Mouse (Mus musculus) hindbrain, embryonic 16.5 days (tissue): ENCODE data around the gene Il1r1. TPM values are rescaled to one million over a fixed set of nuclear protein-coding genes. Genes with fewer than 3 reads are reported as not detected.

ENCODE experiments used
- ATAC-seq: fragments of 200-750 bp; cut with Nextera tagmentation; 2 replicates; pipeline ENCODE4 v1.8.0; 2017; ENCODE audit warnings: moderate TSS enrichment, moderate library complexity
- H3K27ac ChIP-seq: fragments of 300-500 bp; sonication (generic); 2 replicates; pipeline ENCODE4 v1.5.1; 2014; ENCODE audit warnings: low read depth, mild to moderate bottlenecking, control low read depth, low read length, moderate library complexity
- H3K27me3 ChIP-seq: fragments of 300-500 bp; sonication (generic); replicated peaks from 2 replicates; pipeline ENCODE4 v1.6.1; 2014; ENCODE audit warnings: low read length; ENCODE audit not compliant: control insufficient read depth, insufficient read depth
- H3K36me3 ChIP-seq: fragments of 300-500 bp; sonication (generic); 2 replicates; pipeline ENCODE4 v1.6.1; 2014; ENCODE audit warnings: mild to moderate bottlenecking, low read length, moderate library complexity, mixed read lengths; ENCODE audit not compliant: control insufficient read depth, insufficient read depth
- H3K4me1 ChIP-seq: fragments of 300-500 bp; sonication (generic); 2 replicates; pipeline ENCODE4 v1.6.1; 2014; ENCODE audit warnings: low read depth, low read length; ENCODE audit not compliant: control insufficient read depth, insufficient read depth
- H3K4me2 ChIP-seq: fragments of 300-500 bp; sonication (generic); 2 replicates; pipeline ENCODE4 v1.6.1; 2014; ENCODE audit warnings: mild to moderate bottlenecking, low read length, control low read depth, moderate library complexity
- H3K4me3 ChIP-seq: fragments of 300-500 bp; sonication (generic); 2 replicates; pipeline ENCODE4 v1.5.1; 2014; ENCODE audit warnings: mild to moderate bottlenecking, low read length, control low read depth, moderate library complexity
- H3K9ac ChIP-seq: fragments of 300-500 bp; sonication (generic); 2 replicates; pipeline ENCODE4 v1.6.1; 2014; ENCODE audit warnings: low read depth, mild to moderate bottlenecking, control low read depth, low read length, moderate library complexity
- H3K9me3 ChIP-seq: fragments of 300-500 bp; sonication (generic); 2 replicates; pipeline ENCODE4 v1.6.1; 2014; ENCODE audit warnings: mild to moderate bottlenecking, low read length, moderate library complexity; ENCODE audit not compliant: control insufficient read depth
- WGBS: fragments of 180-500 bp; shearing (Covaris S2); extraction: QIAGEN DNeasy Blood & Tissue Kit; methylation state at CpG from one replicate; pipeline ENCODE4 v1.1.7; 2014; 5-methylcytosine and 5-hydroxymethylcytosine counted together
- polyA plus RNA-seq: library from polyadenylated mRNA; unstranded; fragments of >200 nt; fragmentation: Nextera tagmentation; extraction: Ambion mirVana; gene quantifications from 2 replicates; pipeline ENCODE4 v1.2.1, GENCODE M21; 2015

Gene Il1r1
- polyA plus RNA-seq, 1 experiment from 2014 or later: 0.75 TPM

DNA sequence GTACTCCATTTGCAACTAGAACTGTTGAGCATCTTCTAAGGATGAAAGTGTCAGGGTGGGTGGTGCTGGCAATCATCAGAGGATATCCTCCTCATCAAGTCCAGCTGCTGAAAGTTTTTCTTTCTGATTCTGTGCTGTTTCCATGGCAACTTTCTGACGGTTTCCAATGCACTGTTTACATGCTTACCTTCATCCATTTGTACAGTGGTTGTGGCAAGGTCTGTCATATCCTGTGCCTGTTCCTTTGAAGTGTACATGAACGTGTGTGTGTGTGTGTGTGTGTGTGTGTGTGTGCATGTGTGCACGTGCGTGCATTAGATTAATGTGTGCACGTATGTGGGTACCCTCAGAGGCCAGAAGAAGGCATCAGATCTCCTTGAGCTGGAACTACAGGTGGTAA lies 34.9 kb upstream of the Il1r1 start:
- Histone ChIP-seq H3K4me3 (no peak overlapping the region), H3K27me3 (no peaks in the 10 kb centered on the region), H3K36me3 (no peaks in the 10 kb centered on the region), H3K9me3 (no peaks in the 10 kb centered on the region), H3K9ac (no peak overlapping the region), H3K4me1 (no peaks in the 10 kb centered on the region), H3K4me2 (no peak overlapping the region), H3K27ac (no peak overlapping the region)
- 76% methylated on average over 5 of the region's 5 CpGs for WGBS
- ATAC-seq: no peak

DNA sequence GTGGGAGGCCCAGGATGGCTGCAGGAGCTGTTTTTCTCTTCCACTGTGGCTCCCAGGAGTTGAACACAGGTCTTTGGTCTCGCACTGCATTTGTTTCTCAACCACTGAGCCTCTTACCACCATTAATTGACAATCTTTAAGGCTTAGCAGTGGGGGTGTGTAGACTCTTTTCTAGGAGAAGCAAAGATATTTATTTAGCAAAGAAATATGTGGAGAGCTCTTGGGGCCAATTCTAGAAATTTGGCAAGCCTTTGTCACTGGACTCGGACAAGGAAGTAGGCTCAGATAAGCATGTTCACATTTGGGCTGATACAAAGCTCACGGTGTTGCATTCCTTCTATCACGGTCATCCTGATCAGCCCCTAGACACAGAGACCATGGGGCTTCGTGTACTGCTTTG lies 34.0 kb upstream of the Il1r1 start:
- Histone ChIP-seq H3K4me1 (no peaks in the 10 kb centered on the region), H3K9me3 (no peaks in the 10 kb centered on the region), H3K27me3 (no peaks in the 10 kb centered on the region), H3K36me3 (no peaks in the 10 kb centered on the region), H3K27ac (no peak overlapping the region), H3K9ac (no peak overlapping the region), H3K4me3 (no peak overlapping the region), H3K4me2 (no peak overlapping the region)
- WGBS: 86% methylated on average over 5 of the region's 5 CpGs
- no peak for ATAC-seq

DNA sequence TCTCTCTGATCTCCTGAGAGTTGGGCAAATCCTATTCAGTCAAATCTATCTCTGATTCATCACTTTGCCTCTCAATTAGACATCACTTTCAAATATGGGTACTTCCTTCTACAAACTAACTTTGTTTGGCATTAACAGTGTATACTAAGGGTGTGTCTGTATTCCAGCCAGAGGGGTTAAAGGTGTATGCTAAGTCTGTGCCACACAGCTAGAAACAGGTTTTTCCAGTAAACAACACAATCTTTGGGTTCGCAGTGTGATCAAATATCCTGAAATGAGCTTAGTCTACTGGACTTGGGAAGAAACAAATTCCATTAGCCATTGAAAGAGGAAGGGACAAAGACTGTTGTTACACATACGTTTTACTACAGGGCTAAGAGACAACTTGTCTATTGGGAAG lies 30.6 kb upstream of the Il1r1 start:
- no peak overlapping the region for H3K4me2 ChIP-seq
- no peaks in the 10 kb centered on the region for H3K27me3 ChIP-seq
- no peak overlapping the region for H3K4me3 ChIP-seq
- no peak overlapping the region for H3K9ac ChIP-seq
- H3K36me3 ChIP-seq: no peaks in the 10 kb centered on the region
- WGBS: 88% methylated on average over 2 of the region's 2 CpGs
- H3K27ac ChIP-seq: no peak overlapping the region
- ATAC-seq: no peak
- H3K4me1 ChIP-seq: no peaks in the 10 kb centered on the region
- no peaks in the 10 kb centered on the region for H3K9me3 ChIP-seq

DNA sequence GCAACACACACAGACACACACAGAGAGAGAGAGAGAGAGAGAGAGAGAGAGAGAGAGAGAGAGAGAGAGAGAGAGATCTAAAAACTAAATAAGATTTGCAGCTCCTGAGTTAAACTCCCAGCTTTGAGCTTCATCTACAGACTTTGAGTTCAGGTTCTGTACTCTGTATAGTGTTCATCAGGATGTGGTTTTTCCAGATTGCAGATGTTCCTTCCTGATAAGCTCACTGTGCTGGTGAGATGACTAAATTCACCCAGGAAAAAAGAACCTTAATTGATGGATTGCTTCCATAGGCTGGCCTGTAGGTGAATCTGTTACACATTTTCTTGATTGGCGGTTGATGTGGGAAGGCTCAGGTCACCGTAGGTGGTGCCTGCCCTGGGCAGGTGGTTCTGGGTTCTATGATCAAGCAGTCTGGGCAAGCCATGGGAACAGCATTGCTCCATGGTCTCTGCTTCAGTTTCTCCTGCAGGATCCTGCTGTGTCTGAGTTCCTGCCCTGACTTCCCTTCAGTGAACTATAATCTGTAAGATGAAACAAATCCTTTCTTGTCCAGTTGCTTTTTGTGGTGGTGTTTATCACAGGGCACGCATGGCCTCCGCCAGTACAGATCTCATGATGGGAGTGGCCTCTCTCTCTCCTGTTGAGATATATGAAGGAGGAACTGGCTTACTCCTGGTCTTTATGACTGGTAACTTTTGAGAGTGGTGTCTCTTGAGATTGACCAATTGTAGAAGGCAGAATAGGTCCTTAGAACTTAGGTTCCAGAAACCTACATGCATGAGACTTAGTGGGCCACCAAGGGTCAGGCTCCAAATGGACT lies 11.3 kb upstream of the Il1r1 start:
- H3K9ac ChIP-seq: no peak overlapping the region
- H3K27ac ChIP-seq: no peak overlapping the region
- 93% methylated on average over 4 of the region's 4 CpGs for WGBS
- ATAC-seq: no peak
- peaks cover 3% of the 10 kb centered on the region; the same call in 1 of the 2 replicates for H3K9me3 ChIP-seq
- H3K4me2 ChIP-seq: no peak overlapping the region
- no peaks in the 10 kb centered on the region for H3K27me3 ChIP-seq
- no peaks in the 10 kb centered on the region for H3K36me3 ChIP-seq
- H3K4me1 ChIP-seq: no peaks in the 10 kb centered on the region
- H3K4me3 ChIP-seq: no peak overlapping the region

DNA sequence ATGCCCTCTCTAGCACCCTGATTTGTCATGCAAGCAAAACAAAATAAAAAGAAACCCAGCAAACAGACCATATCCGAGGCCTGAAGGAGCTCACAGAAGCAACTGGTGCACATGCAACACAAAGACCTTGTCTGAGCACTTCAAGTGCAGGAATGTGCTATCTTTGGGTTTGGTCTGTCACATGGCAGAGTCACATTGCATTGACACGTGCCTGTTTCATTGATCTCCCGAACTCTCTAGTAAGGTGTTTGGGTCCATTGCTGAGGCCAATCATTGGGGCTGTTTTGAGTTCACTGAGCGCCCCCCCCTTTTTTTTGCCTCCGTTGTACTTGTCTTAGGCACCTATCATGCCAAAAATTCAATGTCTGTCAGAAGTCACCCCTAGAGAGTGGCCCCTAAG lies 7.4 kb upstream of the Il1r1 start:
- no peaks in the 10 kb centered on the region for H3K27me3 ChIP-seq
- H3K4me1 ChIP-seq: no peaks in the 10 kb centered on the region
- WGBS: 89% methylated on average over 5 of the region's 5 CpGs
- H3K4me2 ChIP-seq: no peak overlapping the region
- no peak for ATAC-seq
- H3K4me3 ChIP-seq: no peak overlapping the region
- H3K36me3 ChIP-seq: no peaks in the 10 kb centered on the region
- H3K9me3 ChIP-seq: no peaks in the 10 kb centered on the region
- H3K9ac ChIP-seq: no peak overlapping the region
- no peak overlapping the region for H3K27ac ChIP-seq

DNA sequence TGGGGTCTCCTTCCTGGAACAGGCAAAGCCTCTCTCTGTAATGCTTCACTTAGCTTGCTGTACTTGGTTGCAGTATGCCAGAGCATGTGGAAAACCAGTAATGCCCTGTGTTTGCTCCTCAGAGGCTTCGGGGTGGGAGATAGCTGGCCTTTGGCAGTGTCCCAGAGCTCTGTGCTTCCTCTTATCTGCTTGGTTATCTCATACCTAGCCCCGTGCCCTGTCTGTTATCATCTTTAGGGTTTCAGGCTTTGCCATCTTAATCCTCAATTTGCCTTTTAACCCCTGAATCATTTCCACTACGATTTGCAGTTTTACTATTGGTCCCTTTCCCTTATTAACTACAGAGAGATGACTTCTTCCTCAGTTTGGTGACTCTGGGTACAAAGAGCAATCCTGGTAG lies 6.3 kb upstream of the Il1r1 start:
- Histone ChIP-seq H3K27ac (no peak overlapping the region), H3K27me3 (no peaks in the 10 kb centered on the region), H3K4me1 (no peaks in the 10 kb centered on the region), H3K36me3 (no peaks in the 10 kb centered on the region), H3K9ac (no peak overlapping the region), H3K9me3 (no peaks in the 10 kb centered on the region), H3K4me3 (no peak overlapping the region), H3K4me2 (no peak overlapping the region)
- 86% methylated on average over 3 of the region's 3 CpGs for WGBS
- ATAC-seq: no peak

DNA sequence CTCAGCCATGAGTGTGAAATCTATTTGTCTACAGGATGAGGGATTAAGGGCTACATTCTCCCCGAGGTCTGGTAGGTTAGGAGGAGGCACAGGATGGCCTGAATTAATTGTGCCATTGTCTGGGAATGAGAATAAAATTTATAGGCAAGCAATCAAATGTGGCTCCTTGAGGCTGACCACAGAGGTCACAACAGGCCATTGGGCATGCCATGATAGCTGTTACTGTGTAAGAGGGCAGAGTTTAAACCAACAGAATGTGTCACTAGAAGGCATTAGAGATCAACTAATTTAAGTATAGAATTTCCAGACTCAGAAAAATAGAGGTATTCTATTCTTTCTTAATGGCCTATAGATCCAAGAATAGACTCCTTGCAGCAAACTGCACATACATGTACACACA lies 4.3 kb upstream of the Il1r1 start:
- H3K27me3 ChIP-seq: no peaks in the 10 kb centered on the region
- no peak for ATAC-seq
- no peak overlapping the region for H3K4me2 ChIP-seq
- no peaks in the 10 kb centered on the region for H3K9me3 ChIP-seq
- H3K27ac ChIP-seq: no peak overlapping the region
- H3K4me1 ChIP-seq: no peaks in the 10 kb centered on the region
- no peaks in the 10 kb centered on the region for H3K36me3 ChIP-seq
- WGBS: 57% methylated on average over 1 of the region's 1 CpGs
- no peak overlapping the region for H3K4me3 ChIP-seq
- no peak overlapping the region for H3K9ac ChIP-seq

DNA sequence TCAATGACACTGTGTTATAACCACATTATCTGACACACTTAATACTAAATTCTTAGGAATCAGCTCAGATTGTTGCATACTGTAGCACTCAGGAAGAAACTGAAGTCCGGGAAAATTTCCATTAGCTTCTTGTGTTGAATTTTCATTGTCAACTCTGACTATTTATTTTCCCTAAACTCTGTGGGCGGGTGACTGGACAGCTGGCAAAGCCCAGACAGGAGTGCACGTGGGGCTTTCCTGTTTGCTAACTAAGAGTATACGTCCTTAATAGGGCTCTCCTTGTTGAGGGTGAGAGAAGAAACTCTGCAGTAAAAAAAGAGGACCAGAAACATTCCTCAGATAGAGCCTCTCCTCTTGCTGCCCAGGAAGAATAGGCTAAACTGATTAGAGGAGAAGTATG lies 3.0 kb upstream of the Il1r1 start:
- H3K36me3 ChIP-seq: no peaks in the 10 kb centered on the region
- no peak for ATAC-seq
- H3K9ac ChIP-seq: no peak overlapping the region
- no peak overlapping the region for H3K4me3 ChIP-seq
- 73% methylated on average over 4 of the region's 4 CpGs for whole genome bisulfite sequencing
- no peaks in the 10 kb centered on the region for H3K4me1 ChIP-seq
- no peak overlapping the region for H3K27ac ChIP-seq
- no peaks in the 10 kb centered on the region for H3K27me3 ChIP-seq
- H3K9me3 ChIP-seq: no peaks in the 10 kb centered on the region
- no peak overlapping the region for H3K4me2 ChIP-seq

DNA sequence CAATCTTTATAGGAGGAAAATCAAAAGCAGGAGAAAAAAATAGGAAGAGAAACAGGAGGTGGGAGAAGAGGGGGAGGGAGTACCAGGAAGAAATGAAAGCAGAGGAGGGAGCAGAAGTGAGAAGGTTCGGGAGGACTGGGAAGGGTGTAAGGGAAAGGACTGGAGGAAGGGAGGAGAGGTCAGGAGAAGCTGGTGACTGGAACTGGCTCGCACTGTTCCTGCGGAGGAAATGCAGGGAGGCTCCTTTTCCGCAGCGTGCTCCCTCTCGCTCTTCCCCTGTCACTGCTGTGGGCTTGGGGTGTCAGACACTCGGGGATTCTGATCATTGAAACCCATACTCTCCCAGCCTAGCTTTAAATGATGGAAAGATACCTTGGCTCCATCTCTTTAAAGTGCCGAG lies 2.2 kb upstream of the Il1r1 start:
- H3K4me3 ChIP-seq: no peak overlapping the region
- no peaks in the 10 kb centered on the region for H3K27me3 ChIP-seq
- H3K9ac ChIP-seq: no peak overlapping the region
- H3K4me1 ChIP-seq: no peaks in the 10 kb centered on the region
- H3K36me3 ChIP-seq: no peaks in the 10 kb centered on the region
- H3K27ac ChIP-seq: no peak overlapping the region
- no peak for ATAC-seq
- 78% methylated on average over 8 of the region's 8 CpGs for WGBS
- no peaks in the 10 kb centered on the region for H3K9me3 ChIP-seq
- no peak overlapping the region for H3K4me2 ChIP-seq
